Mouse (Mus musculus): ENCODE results near the gene Ece1. TPM values are rescaled to one million over a fixed set of nuclear protein-coding genes. Genes with fewer than 3 reads are reported as not detected.

Ece1 gene
- polyA plus RNA-seq, 1 experiment from 2014 or later = 11.2 TPM

DNA sequence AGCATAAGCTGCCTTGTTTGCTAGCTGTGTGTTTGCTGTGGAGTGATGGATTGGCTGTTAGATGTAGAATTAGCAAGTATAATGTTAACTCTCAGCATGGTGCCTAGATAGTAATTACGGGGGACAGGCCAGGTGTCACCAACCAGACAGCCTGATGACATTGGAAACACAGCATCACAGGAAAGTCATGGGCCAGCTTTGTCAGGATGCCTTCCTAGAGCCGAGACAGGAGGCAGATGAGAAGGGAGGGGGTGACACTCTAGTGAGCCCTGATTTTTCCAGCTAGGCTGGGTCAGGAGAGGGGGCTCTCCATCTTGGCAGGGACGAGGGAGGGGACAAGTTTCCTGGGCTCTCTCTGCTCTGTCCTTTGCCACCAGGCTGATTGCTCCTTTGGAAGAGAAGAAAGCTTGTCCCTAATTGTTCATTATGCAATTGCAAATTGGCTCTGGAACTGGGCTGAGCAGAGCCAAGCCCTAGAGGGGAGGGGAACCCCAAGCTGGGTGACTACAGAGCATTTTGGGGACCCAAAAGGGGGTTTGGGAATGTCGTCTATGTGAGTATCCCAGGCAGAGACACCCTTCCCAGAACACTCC lies 29.6 kb downstream of the Ece1 start:
- Histone ChIP-seq H3K4me1 (peaks cover 40% of the 10 kb centered on the region), H3K27ac (replicated peaks) (peak overlapping the region; percentile 86), H3K36me3 (no peaks in the 10 kb centered on the region), H3K4me2 (replicated peaks) (peak overlapping the region; percentile 36), H3K27me3 (no peaks in the 10 kb centered on the region), H3K9me3 (no peaks in the 10 kb centered on the region), H3K9ac (replicated peaks) (no peak overlapping the region), H3K4me3 (no peak overlapping the region)
- peak; percentile 79 for ATAC-seq (replicated peaks)
- WGBS = 1% methylated on average over 4 of the region's 4 CpGs

DNA sequence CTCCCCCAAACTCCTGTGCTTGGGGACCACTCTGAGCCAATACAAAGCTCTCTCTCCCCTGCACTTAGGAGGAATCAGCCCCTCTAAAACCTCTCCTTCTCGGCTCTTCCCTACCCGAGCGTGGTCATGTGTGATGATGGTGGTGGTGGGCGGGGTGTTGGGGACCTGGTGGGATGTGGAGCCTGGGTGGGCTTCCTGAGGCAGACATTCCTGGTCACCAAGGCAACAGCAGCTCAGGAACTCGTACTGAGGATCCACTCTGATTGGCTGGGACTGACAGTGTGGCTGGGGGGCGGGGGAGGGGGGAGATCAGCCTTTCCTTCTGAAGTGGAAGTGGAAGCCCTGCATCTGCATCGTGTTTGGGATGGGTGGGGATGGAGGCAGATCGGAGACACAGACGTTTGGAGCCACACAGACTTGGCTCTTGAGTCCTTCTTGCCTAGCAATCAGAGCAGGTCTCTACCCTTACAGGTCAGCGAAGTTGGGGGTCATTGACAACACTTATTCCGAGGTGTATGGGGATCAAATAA lies 30.7 kb downstream of the Ece1 start:
- no peak overlapping the region for H3K9ac ChIP-seq (replicated peaks)
- peak overlapping the region; percentile 36 for H3K4me2 ChIP-seq (replicated peaks)
- peak; percentile 69 for ATAC-seq (replicated peaks)
- H3K4me3 ChIP-seq = 0 out of 2 replicates have a peak overlapping the region, but pooled peaks have one; percentile 7
- H3K36me3 ChIP-seq = no peaks in the 10 kb centered on the region
- H3K27ac ChIP-seq (replicated peaks) = peak overlapping the region; percentile 86
- peaks cover 52% of the 10 kb centered on the region for H3K4me1 ChIP-seq
- WGBS = 8% methylated on average over 11 of the region's 11 CpGs
- H3K27me3 ChIP-seq = no peaks in the 10 kb centered on the region
- H3K9me3 ChIP-seq = no peaks in the 10 kb centered on the region

DNA sequence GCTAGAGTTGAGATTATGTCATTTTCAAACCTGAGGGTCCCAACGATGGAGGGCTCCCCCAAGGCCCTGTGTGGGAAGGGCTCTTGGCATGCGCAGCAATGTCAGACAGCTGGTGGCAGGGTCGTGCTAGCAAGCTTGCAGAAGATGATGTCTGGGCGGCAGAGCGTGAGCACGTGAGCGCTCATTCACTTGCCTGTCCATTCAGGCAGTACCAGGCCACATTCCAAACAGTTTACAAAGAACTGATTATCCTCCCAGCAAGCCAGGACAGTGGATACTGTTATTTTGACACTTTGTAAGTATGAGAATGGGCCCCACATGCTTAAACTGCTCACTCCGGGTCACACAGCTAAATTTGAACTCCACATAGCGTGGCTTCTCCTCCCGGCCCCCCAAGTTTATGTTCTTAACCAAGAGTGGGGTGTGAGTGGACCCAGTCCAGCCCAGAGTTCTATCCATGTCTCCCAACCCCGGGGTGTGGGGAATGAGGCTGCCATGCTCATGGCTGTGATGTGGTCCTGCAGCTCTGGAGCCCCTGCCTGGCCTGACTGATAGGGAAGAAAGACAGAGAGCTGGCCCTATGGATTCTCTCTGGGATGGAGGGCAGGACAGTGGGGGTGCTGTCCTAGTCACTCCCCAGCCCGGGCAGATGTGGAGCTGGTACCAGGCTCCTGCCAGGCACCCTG lies 34.7 kb downstream of the Ece1 start:
- 7% methylated on average over 12 of the region's 12 CpGs for WGBS

DNA sequence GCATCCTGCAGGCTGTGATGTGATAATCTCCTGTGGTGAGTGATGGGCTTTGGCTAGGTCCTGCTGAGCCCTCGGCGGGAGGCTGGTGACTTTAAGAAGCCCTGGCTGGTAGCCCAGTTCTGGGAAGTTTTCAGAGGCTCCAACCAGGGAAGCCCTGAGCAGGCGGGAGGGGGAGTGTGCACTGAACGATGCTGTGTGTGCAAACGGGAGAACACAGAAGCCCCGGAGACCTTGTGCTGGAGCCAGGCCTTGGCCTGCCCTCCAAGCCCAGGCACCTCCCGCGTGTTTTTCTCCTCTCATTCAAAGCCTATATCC lies 35.2 kb downstream of the Ece1 start:
- WGBS = 4% methylated on average over 8 of the region's 8 CpGs

More for the DNA sequence above, 34.7 kb downstream of the Ece1 start:
- H3K27me3 ChIP-seq = no peaks in the 10 kb centered on the region
- H3K36me3 ChIP-seq = no peaks in the 10 kb centered on the region
- peak; percentile 15 for ATAC-seq (replicated peaks)
- H3K27ac ChIP-seq (replicated peaks) = peak overlapping the region; percentile 51
- 0 out of 2 replicates have a peak overlapping the region, but pooled peaks have one; percentile 17 for H3K9ac ChIP-seq (replicated peaks)
- no peaks in the 10 kb centered on the region for H3K9me3 ChIP-seq
- peaks cover 37% of the 10 kb centered on the region for H3K4me1 ChIP-seq
- H3K4me3 ChIP-seq = no peak overlapping the region
- no peak overlapping the region for H3K4me2 ChIP-seq (replicated peaks)

DNA sequence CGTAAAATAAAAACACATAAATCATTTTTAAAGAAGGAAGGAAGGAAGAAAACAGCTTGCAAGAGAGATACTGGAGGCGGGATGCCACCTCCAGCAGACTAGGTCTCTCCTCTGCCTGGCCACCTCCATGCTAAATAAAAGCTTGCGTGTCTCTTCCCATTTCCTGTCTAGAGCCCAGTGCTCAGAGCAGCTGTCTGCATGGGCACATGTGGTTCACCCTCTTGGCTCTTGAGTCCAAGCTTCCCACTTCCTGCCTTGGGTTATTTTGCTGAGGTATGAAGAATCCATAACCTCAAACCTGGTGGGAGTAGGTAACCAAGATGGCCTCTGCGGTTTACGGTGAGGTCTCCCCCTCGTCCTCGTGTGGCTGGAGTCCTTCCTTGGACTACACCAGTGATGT lies 36.5 kb downstream of the Ece1 start:
- Histone ChIP-seq H3K27me3 (no peaks in the 10 kb centered on the region), H3K9ac (replicated peaks) (no peak overlapping the region), H3K4me3 (no peak overlapping the region), H3K9me3 (no peaks in the 10 kb centered on the region), H3K4me2 (replicated peaks) (no peak overlapping the region), H3K27ac (replicated peaks) (no peak overlapping the region), H3K36me3 (no peaks in the 10 kb centered on the region), H3K4me1 (peaks cover 24% of the 10 kb centered on the region)
- WGBS = 93% methylated on average over 7 of the region's 7 CpGs
- ATAC-seq (replicated peaks) = no peak

More for the DNA sequence above, 35.2 kb downstream of the Ece1 start:
- no peaks in the 10 kb centered on the region for H3K36me3 ChIP-seq
- H3K4me3 ChIP-seq = no peak overlapping the region
- no peaks in the 10 kb centered on the region for H3K9me3 ChIP-seq
- ATAC-seq (replicated peaks) = peak; percentile 61; the same call in 1 of the 2 replicates
- H3K27ac ChIP-seq (replicated peaks) = peak overlapping the region; percentile 51
- H3K4me1 ChIP-seq = peaks cover 32% of the 10 kb centered on the region
- H3K9ac ChIP-seq (replicated peaks) = no peak overlapping the region
- H3K4me2 ChIP-seq (replicated peaks) = 0 out of 2 replicates have a peak overlapping the region, but pooled peaks have one; percentile 5
- no peaks in the 10 kb centered on the region for H3K27me3 ChIP-seq

DNA sequence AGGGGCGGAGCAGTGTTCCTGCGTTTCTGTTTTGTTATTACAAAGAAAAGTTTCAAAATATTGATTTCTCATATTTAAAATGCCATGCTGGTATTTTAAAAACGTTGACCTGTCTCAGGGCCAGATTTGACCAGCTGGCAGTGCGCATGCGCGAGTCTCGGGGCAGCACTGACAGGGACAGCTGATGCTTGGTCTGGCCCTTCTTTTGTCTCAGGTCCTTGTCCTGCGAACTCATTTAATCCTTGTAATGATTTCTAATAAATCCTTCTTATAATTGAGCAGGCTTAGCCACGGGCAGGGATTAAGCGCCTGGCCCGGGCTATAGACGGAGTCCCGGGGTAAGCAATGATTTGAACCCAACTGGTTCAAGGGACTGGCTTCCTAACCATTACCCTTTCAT lies 40.2 kb downstream of the Ece1 start:
- no peak overlapping the region for H3K9ac ChIP-seq (replicated peaks)
- H3K4me2 ChIP-seq (replicated peaks) = no peak overlapping the region
- H3K4me1 ChIP-seq = peaks cover 16% of the 10 kb centered on the region
- no peaks in the 10 kb centered on the region for H3K27me3 ChIP-seq
- no peaks in the 10 kb centered on the region for H3K36me3 ChIP-seq
- 45% methylated on average over 13 of the region's 13 CpGs for WGBS
- no peak overlapping the region for H3K27ac ChIP-seq (replicated peaks)
- no peak overlapping the region for H3K4me3 ChIP-seq
- no peak for ATAC-seq (replicated peaks)
- H3K9me3 ChIP-seq = no peaks in the 10 kb centered on the region

DNA sequence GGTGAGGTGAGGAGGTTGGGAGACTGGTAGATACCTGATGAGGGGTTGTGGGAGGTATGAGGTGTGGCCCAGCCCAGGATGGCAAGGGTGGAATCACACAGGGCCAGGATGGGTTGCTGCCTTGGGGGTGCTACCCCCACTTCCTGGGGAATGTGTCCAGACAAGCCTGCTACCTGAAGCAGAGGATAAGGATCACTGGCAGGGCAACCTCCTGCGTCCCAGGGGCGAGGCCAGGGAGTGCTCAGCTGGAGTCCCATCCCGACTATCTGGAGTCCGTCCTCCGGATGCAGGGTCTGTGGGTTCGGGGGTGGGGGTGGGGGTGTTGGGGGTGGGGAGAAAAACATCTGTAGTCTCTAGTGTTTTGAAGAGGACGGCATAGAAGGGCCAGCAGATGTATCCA lies 40.8 kb downstream of the Ece1 start:
- H3K27me3 ChIP-seq = no peaks in the 10 kb centered on the region
- ATAC-seq (replicated peaks) = no peak
- no peak overlapping the region for H3K4me3 ChIP-seq
- WGBS = 49% methylated on average over 7 of the region's 7 CpGs
- no peaks in the 10 kb centered on the region for H3K9me3 ChIP-seq
- no peak overlapping the region for H3K9ac ChIP-seq (replicated peaks)
- H3K4me2 ChIP-seq (replicated peaks) = no peak overlapping the region
- H3K36me3 ChIP-seq = no peaks in the 10 kb centered on the region
- H3K4me1 ChIP-seq = peaks cover 14% of the 10 kb centered on the region
- H3K27ac ChIP-seq (replicated peaks) = no peak overlapping the region

DNA sequence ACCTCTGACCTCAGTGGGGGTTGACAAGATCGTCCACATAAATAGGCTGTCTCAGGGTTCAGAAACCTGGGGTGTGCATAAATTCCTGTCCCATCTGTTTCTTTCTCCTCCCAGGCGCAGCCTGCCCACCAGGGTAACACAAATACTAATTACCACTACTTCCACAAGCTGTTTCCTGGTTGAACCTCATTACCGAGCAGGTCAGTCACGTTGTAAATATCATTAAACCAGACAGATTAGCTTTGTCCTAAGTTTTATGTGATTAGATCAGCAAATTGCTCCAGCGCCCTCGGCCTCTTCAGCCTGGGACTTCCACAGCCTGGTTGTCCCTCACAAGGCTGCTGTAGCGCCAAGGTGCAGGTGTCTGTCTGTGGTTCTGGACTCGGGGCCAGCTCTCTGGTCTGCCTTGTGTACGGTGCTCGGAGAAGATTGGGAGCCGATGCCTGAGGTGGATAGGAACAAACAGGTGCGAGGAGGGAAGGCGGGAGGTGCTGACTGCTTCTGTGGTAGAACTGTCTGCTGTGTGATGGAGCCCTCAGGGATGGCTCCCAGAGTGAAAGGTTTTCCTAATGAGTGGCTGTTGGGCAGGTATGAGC lies 43.0 kb downstream of the Ece1 start:
- H3K4me2 ChIP-seq (replicated peaks) = no peak overlapping the region
- H3K27me3 ChIP-seq = no peaks in the 10 kb centered on the region; the same call in 1 of the 2 replicates
- no peak overlapping the region for H3K9ac ChIP-seq (replicated peaks)
- no peak overlapping the region for H3K27ac ChIP-seq (replicated peaks)
- ATAC-seq (replicated peaks) = peak; percentile 12; the same call in 1 of the 2 replicates
- H3K4me3 ChIP-seq = no peak overlapping the region
- no peaks in the 10 kb centered on the region for H3K9me3 ChIP-seq
- WGBS = 54% methylated on average over 13 of the region's 13 CpGs
- peaks cover 15% of the 10 kb centered on the region for H3K4me1 ChIP-seq
- H3K36me3 ChIP-seq = no peaks in the 10 kb centered on the region

DNA sequence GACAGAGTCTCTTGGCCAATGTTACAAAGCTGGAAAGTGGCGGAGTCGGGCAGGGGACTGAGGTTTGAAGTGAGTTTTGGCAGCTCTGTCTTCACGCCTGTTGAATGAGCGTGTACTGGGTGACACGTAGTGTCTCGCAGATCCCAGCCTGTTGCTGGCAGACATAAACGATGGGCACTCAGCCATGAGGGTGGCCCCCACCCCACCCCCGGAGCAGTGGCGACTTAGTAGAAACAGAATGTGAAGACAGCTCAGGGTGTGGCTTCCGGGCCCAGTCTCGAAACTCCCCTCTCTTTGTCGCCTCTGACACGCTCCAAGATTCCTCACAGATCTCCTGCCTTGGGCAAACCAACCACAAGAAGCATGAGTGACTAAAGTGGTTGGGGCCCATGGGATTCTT lies 45.9 kb downstream of the Ece1 start:
- no peaks in the 10 kb centered on the region for H3K36me3 ChIP-seq
- H3K4me3 ChIP-seq = no peak overlapping the region
- H3K27ac ChIP-seq (replicated peaks) = no peak overlapping the region
- H3K9me3 ChIP-seq = no peaks in the 10 kb centered on the region
- H3K4me2 ChIP-seq (replicated peaks) = no peak overlapping the region
- no peaks in the 10 kb centered on the region; the same call in 1 of the 2 replicates for H3K27me3 ChIP-seq
- peaks cover 18% of the 10 kb centered on the region for H3K4me1 ChIP-seq
- no peak overlapping the region for H3K9ac ChIP-seq (replicated peaks)
- WGBS = 43% methylated on average over 13 of the region's 13 CpGs
- ATAC-seq (replicated peaks) = 0 out of 2 replicates have a peak, but pooled peaks have one; percentile 41

DNA sequence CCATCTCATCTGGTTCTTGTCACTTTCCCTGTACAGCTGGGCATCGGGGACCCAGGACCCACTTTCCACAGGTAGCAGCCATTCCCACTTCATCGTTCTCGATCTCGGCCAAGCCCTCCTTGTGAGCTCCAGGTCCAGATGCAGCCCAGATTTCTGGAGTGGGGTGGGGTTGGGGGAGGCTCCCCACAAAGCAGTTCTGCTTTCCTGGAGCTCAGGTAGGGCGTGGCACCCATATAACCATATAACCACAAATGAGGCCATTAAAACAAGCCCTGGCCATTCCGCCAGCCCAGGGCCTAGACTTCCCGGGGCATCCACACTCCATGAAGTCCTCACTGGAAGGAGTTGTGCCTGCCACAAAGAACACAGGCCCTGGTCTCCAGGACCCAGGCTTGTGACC lies 46.5 kb downstream of the Ece1 start:
- Histone ChIP-seq H3K27me3 (no peaks in the 10 kb centered on the region; the same call in 1 of the 2 replicates), H3K9me3 (no peaks in the 10 kb centered on the region), H3K4me2 (replicated peaks) (no peak overlapping the region), H3K36me3 (no peaks in the 10 kb centered on the region), H3K9ac (replicated peaks) (no peak overlapping the region), H3K27ac (replicated peaks) (no peak overlapping the region), H3K4me1 (peaks cover 23% of the 10 kb centered on the region), H3K4me3 (no peak overlapping the region)
- WGBS = 89% methylated on average over 7 of the region's 7 CpGs
- no peak for ATAC-seq (replicated peaks)

DNA sequence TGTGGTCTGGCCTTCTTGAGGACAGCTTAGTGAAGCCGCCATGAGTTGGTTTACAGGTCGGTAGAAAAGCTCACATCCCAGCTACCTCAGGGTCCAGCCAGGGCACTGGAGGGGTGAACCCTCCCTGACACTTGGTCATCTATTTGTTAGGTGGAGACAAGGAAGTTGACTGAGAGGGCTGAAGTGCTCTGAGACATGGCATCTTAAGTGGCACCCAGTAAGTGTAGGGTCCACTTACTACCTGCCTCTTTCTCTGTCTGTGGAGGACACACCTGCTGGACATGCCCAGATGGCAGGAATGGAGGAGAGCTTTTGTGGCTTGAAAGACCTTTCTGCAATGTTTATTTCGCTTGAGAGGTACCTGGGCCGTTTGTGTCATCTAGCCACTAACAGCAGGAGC lies 46.9 kb downstream of the Ece1 start:
- Histone ChIP-seq H3K27me3 (no peaks in the 10 kb centered on the region; the same call in 1 of the 2 replicates), H3K36me3 (no peaks in the 10 kb centered on the region), H3K27ac (replicated peaks) (no peak overlapping the region), H3K9me3 (no peaks in the 10 kb centered on the region), H3K4me3 (no peak overlapping the region), H3K4me2 (replicated peaks) (no peak overlapping the region), H3K9ac (replicated peaks) (no peak overlapping the region), H3K4me1 (peaks cover 28% of the 10 kb centered on the region)
- 90% methylated on average over 4 of the region's 4 CpGs for WGBS
- ATAC-seq (replicated peaks) = no peak

DNA sequence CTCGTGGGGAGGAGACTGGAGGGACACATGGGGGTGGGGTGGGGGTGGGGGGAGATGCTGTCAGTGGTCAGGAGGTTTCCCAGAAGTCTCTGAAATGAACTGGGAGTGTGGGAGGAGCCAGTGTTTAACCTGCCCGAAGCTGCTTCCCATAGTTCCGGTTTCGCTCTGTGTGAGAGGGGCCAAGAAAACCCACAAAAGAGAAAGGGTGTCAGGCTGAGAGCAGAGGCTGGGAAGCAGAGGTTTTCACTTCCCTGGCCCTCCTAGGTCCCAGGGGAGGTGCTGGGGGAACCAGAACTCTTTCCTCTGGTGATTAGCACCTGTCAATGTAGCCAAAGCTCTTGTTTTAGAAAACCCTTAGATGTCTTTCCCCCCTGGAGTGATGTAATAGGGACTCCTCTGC lies 47.4 kb downstream of the Ece1 start:
- no peak for ATAC-seq (replicated peaks)
- Histone ChIP-seq H3K4me2 (replicated peaks) (no peak overlapping the region), H3K4me3 (no peak overlapping the region), H3K9me3 (no peaks in the 10 kb centered on the region), H3K4me1 (peaks cover 30% of the 10 kb centered on the region), H3K27me3 (no peaks in the 10 kb centered on the region; the same call in 1 of the 2 replicates), H3K9ac (replicated peaks) (no peak overlapping the region), H3K36me3 (no peaks in the 10 kb centered on the region), H3K27ac (replicated peaks) (no peak overlapping the region)
- WGBS = 66% methylated on average over 4 of the region's 4 CpGs

All from forebrain, embryonic 15.5 days (tissue).